Mouse (Mus musculus): ENCODE data around the gene Serinc5. TPM values are rescaled to one million over a fixed set of nuclear protein-coding genes. Genes with fewer than 3 reads are reported as not detected.

Serinc5 gene
- polyA plus RNA-seq (2014; fragmentation: Nextera tagmentation; extraction: Ambion mirVana): 19.8 and 20.0 TPM in 2 replicates

DNA sequence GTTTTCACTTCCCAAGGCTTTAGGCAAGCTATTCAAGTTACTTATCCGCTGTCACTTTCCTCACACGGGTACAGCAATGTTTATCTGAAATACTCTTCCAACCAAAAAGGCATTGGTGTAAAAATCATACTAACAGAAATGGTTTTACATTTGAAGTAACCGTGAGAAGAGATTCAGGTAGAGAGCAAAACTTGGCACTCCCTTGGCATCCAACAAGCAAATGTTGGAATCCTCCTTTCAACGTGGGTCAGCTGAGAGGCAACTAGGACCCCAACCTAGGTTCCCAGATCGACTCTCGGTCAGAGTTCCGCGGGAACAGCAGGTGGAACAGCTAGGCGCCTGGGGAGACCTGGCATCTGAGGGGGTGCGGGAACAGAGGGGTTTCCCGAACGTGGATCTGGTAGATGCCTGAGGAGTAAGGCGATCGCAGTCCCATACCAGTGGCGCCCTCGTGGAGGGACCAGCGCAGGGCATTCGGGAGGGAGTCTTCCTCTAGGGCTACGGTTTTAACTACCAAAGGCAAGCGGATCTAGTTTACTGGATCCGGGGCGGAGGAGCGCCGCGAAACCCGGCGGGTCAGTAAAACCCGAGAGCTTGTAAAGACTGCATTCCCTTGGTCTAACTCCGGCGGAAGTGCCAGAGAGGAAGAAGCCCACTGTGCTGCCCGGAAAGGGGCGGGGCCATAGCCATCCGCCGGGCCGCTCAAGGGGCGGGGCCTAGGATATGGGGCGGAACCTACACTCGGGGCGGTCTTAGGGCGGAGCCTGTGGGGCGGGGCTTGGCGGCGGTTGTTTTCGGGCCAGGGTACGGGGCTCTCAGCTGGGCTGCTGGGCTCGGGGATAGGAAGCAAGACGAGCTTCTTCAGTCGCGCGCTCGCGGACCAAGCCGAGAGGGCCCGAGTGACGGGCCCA is at the start of gene Serinc5:
Gene Serinc5 (plus strand): TSS at position 781 of the 911 bp plus-strand sequence.
- no peaks in the 10 kb centered on the region for H3K9me3 ChIP-seq (ENCODE audit: control insufficient read depth, low read length)
- H3K36me3 ChIP-seq (ENCODE audit: control insufficient read depth, insufficient read depth, low read length): no peaks in the 10 kb centered on the region
- H3K4me1 ChIP-seq (ENCODE audit: control insufficient read depth, insufficient read depth, low read length): peaks cover 18% of the 10 kb centered on the region
- DNase-seq (ENCODE audit: low spot score) (peak; percentile 96), ATAC-seq (ENCODE audit: low read depth) (peak; percentile 98)
- peak within 1 kb of the TSS; percentile 83 for H3K4me3 ChIP-seq (ENCODE audit: low read depth, low read length)
- 0% methylated on average over 50 of the region's 55 CpGs for WGBS
- H3K9ac ChIP-seq (ENCODE audit: low read depth, low read length): peak within 1 kb of the TSS; percentile 84
- peak within 1 kb of the TSS; percentile 89 for H3K27ac ChIP-seq (replicated peaks; ENCODE audit: low read depth, low read length)
- peak within 1 kb of the TSS; percentile 94 for H3K4me2 ChIP-seq (ENCODE audit: low read depth, low read length)
- H3K27me3 ChIP-seq (replicated peaks; ENCODE audit: control insufficient read depth, insufficient read depth, low read length): no peaks in the 10 kb centered on the region

DNA sequence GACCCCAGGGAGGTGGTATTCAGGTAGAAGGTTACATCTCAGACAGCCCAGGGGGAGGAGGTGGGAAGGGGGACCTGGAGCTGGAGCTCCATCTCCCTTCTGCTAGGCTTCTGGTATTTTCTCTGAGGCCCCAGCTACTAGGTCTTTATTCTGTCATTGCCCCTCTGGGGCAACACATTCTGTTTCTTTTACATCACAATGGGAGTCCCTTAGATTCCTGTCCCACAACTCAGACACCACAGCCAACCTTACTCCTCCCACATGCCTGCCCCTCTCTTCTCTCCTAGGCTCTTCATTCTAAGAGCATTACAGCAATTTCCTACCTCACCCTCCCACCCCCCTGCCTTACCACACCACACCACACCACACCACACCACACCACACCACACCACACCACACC is 34.8 kb upstream of the Serinc5 start, which contains the start of gene Spz1:
Gene Spz1 (minus strand): TSS at position 101 of the 400 bp plus-strand sequence.
- H3K27me3 ChIP-seq (replicated peaks; ENCODE audit: control insufficient read depth, insufficient read depth, low read length): no peaks in the 10 kb centered on the region
- no peak for DNase-seq (ENCODE audit: low spot score)
- no peak within 1 kb of the TSS for H3K4me2 ChIP-seq (ENCODE audit: low read depth, low read length)

GRCm38 (mm10) chr13:92576688-92577087 is 34.2 kb upstream of the Serinc5 start:
- Histone ChIP-seq H3K4me3 (ENCODE audit: low read depth, low read length) (no peak overlapping the region), H3K4me2 (ENCODE audit: low read depth, low read length) (no peak overlapping the region), H3K36me3 (ENCODE audit: control insufficient read depth, insufficient read depth, low read length) (no peaks in the 10 kb centered on the region), H3K4me1 (ENCODE audit: control insufficient read depth, insufficient read depth, low read length) (no peaks in the 10 kb centered on the region), H3K27ac (replicated peaks; ENCODE audit: low read depth, low read length) (no peak overlapping the region), H3K27me3 (replicated peaks; ENCODE audit: control insufficient read depth, insufficient read depth, low read length) (no peaks in the 10 kb centered on the region), H3K9ac (ENCODE audit: low read depth, low read length) (no peak overlapping the region), H3K9me3 (ENCODE audit: control insufficient read depth, low read length) (no peaks in the 10 kb centered on the region)
- DNase-seq (ENCODE audit: low spot score) (no peak), ATAC-seq (ENCODE audit: low read depth) (no peak)
- 68% methylated on average over 6 of the region's 6 CpGs for WGBS

More for the DNA sequence above, 34.8 kb upstream of the Serinc5 start, which contains the start of gene Spz1:
- no peak within 1 kb of the TSS for H3K4me3 ChIP-seq (ENCODE audit: low read depth, low read length)
- H3K36me3 ChIP-seq (ENCODE audit: control insufficient read depth, insufficient read depth, low read length): no peaks in the 10 kb centered on the region
- no peak within 1 kb of the TSS for H3K27ac ChIP-seq (replicated peaks; ENCODE audit: low read depth, low read length)
- no peak for ATAC-seq (ENCODE audit: low read depth)
- no peaks in the 10 kb centered on the region for H3K4me1 ChIP-seq (ENCODE audit: control insufficient read depth, insufficient read depth, low read length)
- no peaks in the 10 kb centered on the region for H3K9me3 ChIP-seq (ENCODE audit: control insufficient read depth, low read length)
- H3K9ac ChIP-seq (ENCODE audit: low read depth, low read length): no peak within 1 kb of the TSS

GRCm38 (mm10) chr13:92578210-92578609 is 32.7 kb upstream of the Serinc5 start:
- 72% methylated on average over 4 of the region's 4 CpGs for WGBS
- Histone ChIP-seq H3K4me3 (ENCODE audit: low read depth, low read length) (no peak overlapping the region), H3K27me3 (replicated peaks; ENCODE audit: control insufficient read depth, insufficient read depth, low read length) (no peaks in the 10 kb centered on the region), H3K4me2 (ENCODE audit: low read depth, low read length) (no peak overlapping the region), H3K27ac (replicated peaks; ENCODE audit: low read depth, low read length) (no peak overlapping the region), H3K9me3 (ENCODE audit: control insufficient read depth, low read length) (no peaks in the 10 kb centered on the region), H3K4me1 (ENCODE audit: control insufficient read depth, insufficient read depth, low read length) (no peaks in the 10 kb centered on the region), H3K9ac (ENCODE audit: low read depth, low read length) (no peak overlapping the region), H3K36me3 (ENCODE audit: control insufficient read depth, insufficient read depth, low read length) (no peaks in the 10 kb centered on the region)
- no peak for ATAC-seq (ENCODE audit: low read depth)
- no peak for DNase-seq (ENCODE audit: low spot score)

DNA sequence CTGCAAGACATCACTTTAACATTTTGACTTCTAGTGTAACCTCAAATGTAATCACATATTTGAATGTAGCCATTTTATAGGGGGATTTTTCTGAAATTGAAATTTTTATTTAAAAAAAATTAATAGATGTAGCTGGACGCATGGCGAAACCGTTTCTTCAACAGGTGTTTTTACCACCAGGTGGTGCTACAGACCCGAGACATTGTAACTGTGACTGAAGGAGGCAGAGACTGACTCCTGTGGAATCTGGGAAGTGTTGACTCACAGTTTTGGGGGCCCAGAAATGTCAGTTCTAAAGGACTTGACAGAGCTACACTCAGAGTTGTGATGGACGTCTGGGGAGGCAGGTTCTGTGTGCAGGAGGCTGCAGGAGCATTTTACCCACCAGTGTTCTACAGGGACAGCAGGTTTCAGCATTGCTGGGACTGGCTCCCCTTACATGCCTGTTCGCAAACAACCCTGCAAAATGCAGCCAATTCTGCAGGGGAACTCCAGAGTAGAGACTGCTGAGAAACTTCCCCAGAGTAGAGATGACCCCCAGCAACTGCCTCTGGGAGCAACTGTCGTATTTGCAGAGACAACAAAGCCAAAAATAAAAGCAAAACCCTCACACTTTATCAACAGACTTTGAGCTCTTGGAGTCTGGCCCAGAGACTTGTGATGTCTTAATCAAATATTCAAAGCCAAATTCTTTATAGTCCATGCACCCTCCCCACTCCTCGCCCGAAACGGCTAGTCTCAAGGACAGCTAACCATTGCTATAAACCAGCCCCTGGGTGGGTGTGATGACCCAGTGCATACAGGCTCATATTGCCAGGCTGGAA is 30.5 kb upstream of the Serinc5 start:
- no peak overlapping the region for H3K4me2 ChIP-seq (ENCODE audit: low read depth, low read length)
- H3K36me3 ChIP-seq (ENCODE audit: control insufficient read depth, insufficient read depth, low read length): no peaks in the 10 kb centered on the region
- no peaks in the 10 kb centered on the region for H3K4me1 ChIP-seq (ENCODE audit: control insufficient read depth, insufficient read depth, low read length)
- H3K27me3 ChIP-seq (replicated peaks; ENCODE audit: control insufficient read depth, insufficient read depth, low read length): no peaks in the 10 kb centered on the region
- 0 out of 2 replicates have a peak, but pooled peaks have one; percentile 47 for ATAC-seq (ENCODE audit: low read depth)
- H3K9ac ChIP-seq (ENCODE audit: low read depth, low read length): no peak overlapping the region; the same call in 1 of the 2 replicates
- H3K9me3 ChIP-seq (ENCODE audit: control insufficient read depth, low read length): no peaks in the 10 kb centered on the region
- 30% methylated on average over 10 of the region's 10 CpGs for WGBS
- no peak overlapping the region for H3K27ac ChIP-seq (replicated peaks; ENCODE audit: low read depth, low read length)
- no peak overlapping the region for H3K4me3 ChIP-seq (ENCODE audit: low read depth, low read length)
- DNase-seq (ENCODE audit: low spot score): peak; percentile 84

- no peaks in the 10 kb centered on the region for H3K4me1 ChIP-seq (ENCODE audit: control insufficient read depth, insufficient read depth, low read length)
- no peak overlapping the region for H3K4me3 ChIP-seq (ENCODE audit: low read depth, low read length)
- no peak overlapping the region for H3K4me2 ChIP-seq (ENCODE audit: low read depth, low read length)
- DNase-seq (ENCODE audit: low spot score): peak; percentile 73
- no peaks in the 10 kb centered on the region for H3K9me3 ChIP-seq (ENCODE audit: control insufficient read depth, low read length)
- ATAC-seq (ENCODE audit: low read depth): 0 out of 2 replicates have a peak, but pooled peaks have one; percentile 9
- 58% methylated on average over 8 of the region's 8 CpGs for WGBS
- no peak overlapping the region for H3K9ac ChIP-seq (ENCODE audit: low read depth, low read length)
- H3K36me3 ChIP-seq (ENCODE audit: control insufficient read depth, insufficient read depth, low read length): no peaks in the 10 kb centered on the region
- no peak overlapping the region for H3K27ac ChIP-seq (replicated peaks; ENCODE audit: low read depth, low read length)
- no peaks in the 10 kb centered on the region for H3K27me3 ChIP-seq (replicated peaks; ENCODE audit: control insufficient read depth, insufficient read depth, low read length)
These were observed 26.7 kb upstream of the Serinc5 start for GRCm38 (mm10) chr13:92584094-92584717.

GRCm38 (mm10) chr13:92588704-92589103 is 22.2 kb upstream of the Serinc5 start:
- Histone ChIP-seq H3K36me3 (ENCODE audit: control insufficient read depth, insufficient read depth, low read length) (no peaks in the 10 kb centered on the region), H3K9ac (ENCODE audit: low read depth, low read length) (no peak overlapping the region), H3K27me3 (replicated peaks; ENCODE audit: control insufficient read depth, insufficient read depth, low read length) (no peaks in the 10 kb centered on the region), H3K27ac (replicated peaks; ENCODE audit: low read depth, low read length) (no peak overlapping the region), H3K4me1 (ENCODE audit: control insufficient read depth, insufficient read depth, low read length) (no peaks in the 10 kb centered on the region; the same call in 1 of the 2 replicates), H3K9me3 (ENCODE audit: control insufficient read depth, low read length) (no peaks in the 10 kb centered on the region), H3K4me2 (ENCODE audit: low read depth, low read length) (no peak overlapping the region), H3K4me3 (ENCODE audit: low read depth, low read length) (no peak overlapping the region)
- DNase-seq (ENCODE audit: low spot score): no peak
- WGBS: 56% methylated on average over 3 of the region's 3 CpGs
- no peak for ATAC-seq (ENCODE audit: low read depth)

DNA sequence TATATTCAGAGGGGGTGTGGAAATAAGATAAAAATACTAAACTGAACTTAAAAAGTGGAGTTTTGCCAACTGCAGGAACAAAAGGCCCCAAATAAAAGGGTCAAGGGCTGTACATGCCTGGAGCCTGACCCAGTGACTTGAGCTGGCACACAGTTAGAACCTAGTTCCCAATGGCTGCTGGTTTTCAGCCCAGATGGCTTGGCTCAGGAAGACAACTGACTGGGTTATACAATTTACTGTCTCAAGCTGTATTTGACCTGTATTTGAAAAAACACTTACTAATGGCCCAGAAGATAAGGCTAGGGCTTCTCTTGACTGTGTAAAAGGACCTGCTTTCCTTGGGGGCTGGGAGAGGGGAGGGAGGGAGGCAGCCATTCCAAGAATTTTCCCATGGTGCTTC is 21.6 kb upstream of the Serinc5 start:
- DNase-seq (ENCODE audit: low spot score) (no peak), ATAC-seq (ENCODE audit: low read depth) (no peak)
- H3K27me3 ChIP-seq (replicated peaks; ENCODE audit: control insufficient read depth, insufficient read depth, low read length): no peaks in the 10 kb centered on the region
- H3K36me3 ChIP-seq (ENCODE audit: control insufficient read depth, insufficient read depth, low read length): no peaks in the 10 kb centered on the region
- H3K4me2 ChIP-seq (ENCODE audit: low read depth, low read length): no peak overlapping the region
- H3K4me1 ChIP-seq (ENCODE audit: control insufficient read depth, insufficient read depth, low read length): no peaks in the 10 kb centered on the region; the same call in 1 of the 2 replicates
- no peak overlapping the region for H3K27ac ChIP-seq (replicated peaks; ENCODE audit: low read depth, low read length)
- no peak overlapping the region for H3K4me3 ChIP-seq (ENCODE audit: low read depth, low read length)
- no peaks in the 10 kb centered on the region for H3K9me3 ChIP-seq (ENCODE audit: control insufficient read depth, low read length)
- no peak overlapping the region for H3K9ac ChIP-seq (ENCODE audit: low read depth, low read length)

Data from embryonic facial prominence, embryonic 14.5 days (tissue).